Mouse (Mus musculus) adrenal gland, adult 18-20 months (tissue): ENCODE measurements at regions not wholly inside any gene's neighbourhood (a gene's known extent, or its start where the extent isn't known, plus 50 kb on each side); places are given as distances from the start of the nearest gene placed in this dataset.
A peak's percentile ranks its signal among the peaks of the same experiment; 100 is the strongest.

Experiments
- DNase-seq, 2 experiments: peaks; one replicate each; pipeline ENCODE4 v3.0.0; 2021 to 2022; ENCODE audit warnings: low spot score in 2 of 2

- no peak for DNase-seq
These were observed 386.5 kb downstream of the Epha4 start for GRCm38 (mm10) chr1:77128411-77128810.

GRCm38 (mm10) chr1:77137663-77138062 lies 377.2 kb downstream of the Epha4 start:
- DNase-seq, result no peak

- DNase-seq, result no peak
These were observed 374.0 kb downstream of the Epha4 start for GRCm38 (mm10) chr1:77140906-77141305.

- no peak for DNase-seq
These were observed 366.8 kb downstream of the Epha4 start for GRCm38 (mm10) chr1:77148052-77148451.

GRCm38 (mm10) chr1:77168316-77168715 lies 346.6 kb downstream of the Epha4 start:
- no peak for DNase-seq

DNA sequence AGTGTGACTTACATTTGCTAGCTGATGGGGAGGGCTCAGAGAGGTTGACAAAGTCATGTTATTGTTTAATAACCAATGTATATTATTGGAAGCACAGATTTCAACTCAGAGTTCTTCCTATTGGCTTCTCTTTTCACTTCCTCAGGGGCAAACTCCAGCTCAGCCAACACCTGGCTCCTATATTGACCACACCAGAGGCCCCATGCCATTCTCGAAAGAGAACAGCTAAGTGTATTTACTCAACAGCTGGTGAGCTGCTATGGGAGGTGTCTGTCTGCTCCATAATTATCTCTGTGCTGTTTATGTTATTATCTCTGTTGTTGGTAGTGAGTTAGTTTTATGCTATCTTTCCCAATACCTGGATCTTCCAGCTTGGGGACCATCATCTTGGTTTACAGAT lies 342.4 kb downstream of the Epha4 start:
- DNase-seq, result no peak

- DNase-seq, result no peak
These were observed 340.1 kb downstream of the Epha4 start for GRCm38 (mm10) chr1:77174801-77175200.

- no peak for DNase-seq
These were observed 339.7 kb downstream of the Epha4 start for GRCm38 (mm10) chr1:77175214-77175613.

- DNase-seq, result no peak
These were observed 338.4 kb downstream of the Epha4 start for GRCm38 (mm10) chr1:77176516-77176915.

- no peak for DNase-seq
These were observed 330.9 kb downstream of the Epha4 start for GRCm38 (mm10) chr1:77183965-77184364.

GRCm38 (mm10) chr1:77190141-77190540 lies 324.7 kb downstream of the Epha4 start:
- no peak for DNase-seq

GRCm38 (mm10) chr1:77201321-77201917 lies 313.5 kb downstream of the Epha4 start:
- no peak for DNase-seq

- DNase-seq, result no peak
These were observed 311.9 kb downstream of the Epha4 start for GRCm38 (mm10) chr1:77202948-77203347.

DNA sequence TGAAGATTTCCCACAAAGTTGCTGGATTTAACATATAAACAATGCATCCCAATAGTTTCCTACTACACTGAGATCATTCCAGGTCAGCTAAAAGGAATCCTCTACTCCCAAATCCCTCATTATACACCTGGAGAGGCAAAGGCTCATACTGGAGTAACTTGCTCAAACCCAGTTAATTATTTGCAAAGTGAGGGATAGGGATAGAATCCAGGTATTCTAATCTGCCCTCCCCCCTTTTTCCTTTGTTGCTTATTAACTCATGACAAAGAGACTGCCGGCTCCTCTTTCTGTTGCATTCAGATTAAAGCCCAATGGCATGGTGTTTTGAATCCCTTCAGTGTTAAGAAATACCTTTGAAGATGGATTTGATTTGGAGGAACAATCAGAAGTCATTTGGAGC lies 308.4 kb downstream of the Epha4 start:
- DNase-seq, result no peak

DNA sequence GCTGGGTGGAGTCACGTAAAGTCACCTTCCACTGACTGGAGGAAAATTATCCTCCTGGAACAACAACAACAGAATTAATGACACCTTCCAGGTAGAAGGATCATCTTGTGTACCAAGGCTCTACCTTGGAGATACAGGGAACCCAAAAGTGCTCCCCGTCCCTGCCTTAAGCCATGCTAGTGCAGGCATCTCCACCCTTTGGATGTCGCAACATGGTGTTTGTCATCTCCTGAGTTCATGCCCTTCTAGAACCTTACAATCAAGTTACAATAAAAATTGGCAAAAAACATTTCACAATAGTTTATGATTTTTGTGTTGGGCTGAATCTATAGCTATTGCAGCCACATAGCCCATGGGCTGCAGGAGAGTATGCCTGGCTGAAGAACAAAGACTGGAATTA lies 305.5 kb downstream of the Epha4 start:
- DNase-seq, result no peak

GRCm38 (mm10) chr1:77213462-77214098 lies 301.3 kb downstream of the Epha4 start:
- DNase-seq, result no peak

DNA sequence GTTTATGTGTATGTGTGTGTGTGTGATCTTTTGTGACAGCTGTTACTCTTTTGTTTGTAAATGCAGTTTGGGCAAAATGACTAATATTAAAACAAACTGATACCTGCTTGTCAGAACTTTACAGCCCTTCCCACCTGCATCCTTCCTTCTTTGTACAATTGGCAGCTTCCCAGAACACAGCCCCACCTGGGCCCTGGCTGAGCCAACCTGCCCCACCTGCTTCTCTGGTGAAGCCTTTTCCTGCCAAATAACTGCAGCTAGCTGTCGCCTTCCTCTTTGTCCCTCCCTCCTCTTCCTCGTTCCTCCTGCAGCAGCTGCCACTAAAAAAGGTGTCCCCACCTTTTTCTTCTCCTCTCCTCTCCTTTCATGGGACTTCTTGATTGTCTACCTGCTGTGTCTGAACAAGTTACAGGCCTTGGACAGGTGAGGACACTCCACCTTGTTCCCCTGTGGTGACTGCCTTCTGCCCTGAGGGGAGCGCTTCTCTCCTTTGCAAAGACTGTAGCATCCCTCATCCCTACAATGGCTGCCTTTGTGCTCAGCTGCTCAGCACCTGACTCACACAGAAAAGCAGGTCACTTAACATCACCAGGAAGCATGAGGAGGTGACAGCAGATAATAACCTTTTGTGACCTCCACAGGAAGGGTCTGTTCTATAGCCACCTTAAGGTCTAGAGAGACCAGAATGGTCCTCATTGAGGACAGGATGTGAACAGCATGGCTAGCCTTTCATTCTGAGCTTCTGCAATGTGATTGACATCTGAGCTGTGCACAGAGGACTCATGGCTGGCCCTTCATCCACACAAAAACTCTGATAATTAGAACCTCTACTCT lies 295.2 kb downstream of the Epha4 start:
- no peak for DNase-seq

DNA sequence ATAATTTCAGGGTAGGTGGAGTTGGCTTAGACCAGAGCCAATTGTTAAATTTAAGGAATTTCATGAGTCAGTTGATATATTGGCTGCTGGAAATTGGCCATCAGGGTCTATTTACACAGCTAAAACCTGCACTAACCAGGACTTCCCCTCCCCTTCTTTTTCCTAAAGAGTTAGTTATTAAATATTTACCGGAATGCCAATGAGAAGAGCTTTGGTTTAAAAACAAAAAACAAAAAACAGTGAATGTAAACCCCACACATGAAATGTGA lies 294.6 kb downstream of the Epha4 start:
- no peak for DNase-seq

- no peak for DNase-seq
These were observed 294.1 kb downstream of the Epha4 start for GRCm38 (mm10) chr1:77220783-77221182.

GRCm38 (mm10) chr1:77221900-77222299 lies 293.0 kb downstream of the Epha4 start:
- DNase-seq, result no peak

- DNase-seq, result peak in 1 of 2 experiments; percentile 3
These were observed 288.3 kb downstream of the Epha4 start for GRCm38 (mm10) chr1:77226546-77226945.

GRCm38 (mm10) chr1:77226991-77227515 lies 287.8 kb downstream of the Epha4 start:
- DNase-seq, result no peak
